Mouse (Mus musculus) retina, postnatal 7 days (tissue): ENCODE results near the gene Ctdspl2.

Experiments
- DNase-seq: peaks from one replicate; pipeline ENCODE4 v3.0.0-alpha.2; 2012; ENCODE audit warnings: low read depth, low spot score

Gene Ctdspl2

DNA sequence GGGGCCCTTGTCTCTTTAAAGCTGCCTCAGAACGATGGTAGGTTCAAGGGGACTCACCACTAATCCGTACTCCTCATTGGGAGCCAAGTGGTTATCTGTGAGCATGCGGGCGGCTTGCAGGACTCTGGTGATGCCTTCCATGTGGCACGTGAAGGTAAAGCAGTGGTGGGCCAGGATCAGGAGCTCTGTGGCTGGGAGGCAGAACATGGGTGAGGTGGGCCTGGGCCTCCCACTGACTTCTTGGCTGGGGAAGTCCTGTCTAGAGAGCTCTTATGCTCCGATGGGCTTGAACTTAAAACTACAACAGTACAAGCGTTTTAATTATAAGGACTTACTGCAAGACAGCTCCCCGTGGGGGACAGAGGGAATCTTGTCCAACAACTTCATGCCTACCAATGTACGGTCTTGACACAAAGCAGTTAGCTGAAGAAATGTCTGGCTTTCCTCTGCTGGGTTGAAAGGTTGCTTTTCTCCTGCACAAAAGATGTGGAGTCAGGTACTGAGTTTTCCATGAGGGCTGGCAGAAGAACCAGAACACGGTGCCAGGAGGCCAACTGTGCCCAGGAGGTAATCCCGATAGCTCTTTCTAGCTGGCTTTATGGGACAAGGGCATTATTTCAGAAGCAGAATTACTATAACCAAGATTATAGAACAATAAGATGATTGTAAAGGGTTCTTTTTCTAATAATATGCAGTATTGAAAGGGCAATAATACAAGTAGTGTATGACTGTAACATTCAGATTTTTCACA lies 103.7 kb downstream of the Ctdspl2 start:
- no peak for DNase-seq
